Mouse (Mus musculus): Measurements from ENCODE around the gene Dvl3. TPM values are rescaled to one million over a fixed set of nuclear protein-coding genes. Genes with fewer than 3 reads are reported as not detected.

The Dvl3 gene
- polyA plus RNA-seq, 1 experiment from 2014 or later: 8.7 TPM

GRCm38 (mm10) chr16:20537601-20538320, 21.0 kb downstream of the Dvl3 start:
- Histone ChIP-seq H3K9ac (ENCODE audit: low read length) (peak overlapping the region; percentile 38; the same call in 1 of the 2 replicates), H3K4me3 (ENCODE audit: low read depth, low read length) (peak overlapping the region; percentile 5), H3K36me3 (ENCODE audit: control insufficient read depth, insufficient read depth, low read length) (peaks cover 14% of the 10 kb centered on the region), H3K27me3 (ENCODE audit: control insufficient read depth, insufficient read depth, low read length) (no peaks in the 10 kb centered on the region), H3K27ac (replicated peaks) (peak overlapping the region; percentile 66), H3K4me1 (replicated peaks; ENCODE audit: control insufficient read depth, insufficient read depth) (no peaks in the 10 kb centered on the region; the same call in 1 of the 2 replicates), H3K4me2 (replicated peaks; ENCODE audit: low read depth) (peak overlapping the region; percentile 76), H3K9me3 (ENCODE audit: control insufficient read depth, low read length) (no peaks in the 10 kb centered on the region)
- no peak for DNase-seq (ENCODE audit: low spot score)
- WGBS: 35% methylated on average over 6 of the region's 6 CpGs
- no peak for ATAC-seq (ENCODE audit: low FRiP score, low TSS enrichment)
- no peak for TF ChIP-seq CTCF (IDR thresholded peaks at IDR 0.05; ENCODE audit: low read depth)
- TF ChIP-seq EP300 (optimal IDR thresholded peaks at IDR 0.05): no peak

- Histone ChIP-seq H3K27me3 (ENCODE audit: control insufficient read depth, insufficient read depth, low read length) (no peaks in the 10 kb centered on the region), H3K4me2 (replicated peaks; ENCODE audit: low read depth) (no peak overlapping the region), H3K27ac (replicated peaks) (no peak overlapping the region), H3K4me1 (replicated peaks; ENCODE audit: control insufficient read depth, insufficient read depth) (no peaks in the 10 kb centered on the region; the same call in 1 of the 2 replicates), H3K4me3 (ENCODE audit: low read depth, low read length) (no peak overlapping the region), H3K36me3 (ENCODE audit: control insufficient read depth, insufficient read depth, low read length) (peaks cover 14% of the 10 kb centered on the region), H3K9ac (ENCODE audit: low read length) (no peak overlapping the region), H3K9me3 (ENCODE audit: control insufficient read depth, low read length) (no peaks in the 10 kb centered on the region)
- TF ChIP-seq EP300 (optimal IDR thresholded peaks at IDR 0.05): no peak
- no peak for TF ChIP-seq CTCF (IDR thresholded peaks at IDR 0.05; ENCODE audit: low read depth)
- DNase-seq (ENCODE audit: low spot score) (no peak), ATAC-seq (ENCODE audit: low FRiP score, low TSS enrichment) (no peak)
- 70% methylated on average over 3 of the region's 3 CpGs for WGBS
Measured at GRCm38 (mm10) chr16:20539649-20540048, 22.9 kb downstream of the Dvl3 start.

- ATAC-seq (ENCODE audit: low FRiP score, low TSS enrichment): peak; percentile 55; the same call in 1 of the 2 replicates
- peaks cover 19% of the 10 kb centered on the region for H3K36me3 ChIP-seq (ENCODE audit: control insufficient read depth, insufficient read depth, low read length)
- WGBS: 72% methylated on average over 4 of the region's 4 CpGs
Measured at GRCm38 (mm10) chr16:20540438-20540837, 23.7 kb downstream of the Dvl3 start.

GRCm38 (mm10) chr16:20545696-20546095, 28.9 kb downstream of the Dvl3 start:
- Histone ChIP-seq H3K27ac (replicated peaks) (no peak overlapping the region), H3K4me2 (replicated peaks; ENCODE audit: low read depth) (no peak overlapping the region), H3K9ac (ENCODE audit: low read length) (no peak overlapping the region), H3K4me3 (ENCODE audit: low read depth, low read length) (no peak overlapping the region), H3K4me1 (replicated peaks; ENCODE audit: control insufficient read depth, insufficient read depth) (0 out of 2 replicates have a peak, but pooled peaks cover 3% of the 10 kb centered on the region), H3K27me3 (ENCODE audit: control insufficient read depth, insufficient read depth, low read length) (no peaks in the 10 kb centered on the region), H3K9me3 (ENCODE audit: control insufficient read depth, low read length) (no peaks in the 10 kb centered on the region), H3K36me3 (ENCODE audit: control insufficient read depth, insufficient read depth, low read length) (peaks cover 13% of the 10 kb centered on the region)
- ATAC-seq (ENCODE audit: low FRiP score, low TSS enrichment) (no peak), DNase-seq (ENCODE audit: low spot score) (no peak)
- TF ChIP-seq CTCF (IDR thresholded peaks at IDR 0.05; ENCODE audit: low read depth) (no peak), EP300 (optimal IDR thresholded peaks at IDR 0.05) (no peak)
- 92% methylated on average over 10 of the region's 10 CpGs for WGBS

More at GRCm38 (mm10) chr16:20540438-20540837, 23.7 kb downstream of the Dvl3 start:
- Histone ChIP-seq H3K4me3 (ENCODE audit: low read depth, low read length) (no peak overlapping the region), H3K27me3 (ENCODE audit: control insufficient read depth, insufficient read depth, low read length) (no peaks in the 10 kb centered on the region), H3K27ac (replicated peaks) (peak overlapping the region; percentile 45; the same call in 1 of the 2 replicates), H3K9ac (ENCODE audit: low read length) (no peak overlapping the region), H3K4me1 (replicated peaks; ENCODE audit: control insufficient read depth, insufficient read depth) (no peaks in the 10 kb centered on the region; the same call in 1 of the 2 replicates), H3K9me3 (ENCODE audit: control insufficient read depth, low read length) (no peaks in the 10 kb centered on the region), H3K4me2 (replicated peaks; ENCODE audit: low read depth) (no peak overlapping the region)
- peak; percentile 52 for DNase-seq (ENCODE audit: low spot score)
- no peak for TF ChIP-seq CTCF (IDR thresholded peaks at IDR 0.05; ENCODE audit: low read depth)
- no peak for TF ChIP-seq EP300 (optimal IDR thresholded peaks at IDR 0.05)

GRCm38 (mm10) chr16:20547423-20547822, 30.6 kb downstream of the Dvl3 start:
- H3K4me3 ChIP-seq (ENCODE audit: low read depth, low read length): peak overlapping the region; percentile 85; the same call in 1 of the 2 replicates
- 0 out of 2 replicates have a peak, but pooled peaks cover 3% of the 10 kb centered on the region for H3K4me1 ChIP-seq (replicated peaks; ENCODE audit: control insufficient read depth, insufficient read depth)
- H3K36me3 ChIP-seq (ENCODE audit: control insufficient read depth, insufficient read depth, low read length): peaks cover 22% of the 10 kb centered on the region
- TF ChIP-seq EP300 (optimal IDR thresholded peaks at IDR 0.05): no peak
- no peak for TF ChIP-seq CTCF (IDR thresholded peaks at IDR 0.05; ENCODE audit: low read depth)
- H3K27ac ChIP-seq (replicated peaks): peak overlapping the region; percentile 73
- no peaks in the 10 kb centered on the region for H3K9me3 ChIP-seq (ENCODE audit: control insufficient read depth, low read length)
- ATAC-seq (ENCODE audit: low FRiP score, low TSS enrichment) (no peak), DNase-seq (ENCODE audit: low spot score) (no peak)
- WGBS: 40% methylated on average over 5 of the region's 5 CpGs
- H3K4me2 ChIP-seq (replicated peaks; ENCODE audit: low read depth): peak overlapping the region; percentile 81
- H3K9ac ChIP-seq (ENCODE audit: low read length): no peak overlapping the region
- no peaks in the 10 kb centered on the region for H3K27me3 ChIP-seq (ENCODE audit: control insufficient read depth, insufficient read depth, low read length)

Data from stomach, postnatal 0 days (tissue).